8 mouse cellular contexts compared by ENCODE assay signal in the genomic region with DNA sequence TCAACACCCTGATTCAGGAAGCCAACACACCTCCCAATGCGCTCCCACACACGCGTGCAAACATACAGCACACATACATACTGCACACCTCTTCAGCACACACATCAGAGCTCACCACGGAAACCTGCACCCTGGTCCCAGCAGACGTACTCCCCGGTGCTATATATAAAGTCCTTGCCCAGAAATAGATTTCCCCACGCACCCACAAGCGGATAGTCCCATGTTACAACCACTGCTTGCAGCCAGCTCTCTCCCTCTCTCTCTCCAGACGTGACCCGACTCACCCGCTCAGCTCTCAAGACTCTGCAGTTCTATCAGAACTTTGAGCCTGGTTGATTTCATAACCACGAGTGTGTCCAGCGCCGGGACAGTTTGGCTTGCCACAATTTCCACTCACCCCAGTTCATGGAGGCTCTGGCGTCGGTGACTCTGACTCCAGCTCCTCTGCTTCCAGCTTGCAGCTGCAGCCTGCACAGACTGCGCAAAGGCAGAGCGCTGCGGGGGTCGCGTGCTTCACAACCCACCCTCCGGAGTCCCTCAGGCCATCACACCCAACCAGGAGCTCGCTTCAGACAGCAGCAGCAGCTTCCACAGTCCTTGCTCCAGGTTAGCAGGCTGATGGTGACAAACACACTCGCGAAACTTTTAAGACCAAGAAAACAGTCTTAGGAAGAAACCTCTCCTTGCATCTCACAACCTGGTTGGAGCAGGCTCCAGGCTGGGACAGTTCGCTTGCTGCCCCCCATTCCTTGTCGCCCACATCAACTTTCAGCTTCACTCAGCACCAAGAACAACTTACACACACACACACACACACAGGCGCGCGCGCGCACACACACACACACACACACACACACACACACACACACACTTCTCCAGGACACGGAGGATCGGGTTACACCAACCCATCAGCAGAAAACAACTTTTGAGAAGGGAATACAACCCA. TPM values are rescaled to one million over a fixed set of nuclear protein-coding genes. Genes with fewer than 3 reads are reported as not detected.
DNase-seq lines count a peak whose midpoint lies in the region; ATAC-seq lines count a peak whose summit lies in the region.

No protein-coding gene starts in this region.

- WGBS in hindbrain, embryonic 12.5 days = 5% methylated on average over 34 of the region's 34 CpGs
- 2% methylated on average over 34 of the region's 34 CpGs for WGBS in lung, embryonic 16.5 days

- H3K9me3 ChIP-seq in hindbrain, embryonic 12.5 days (replicated peaks) = no peaks in the 10 kb centered on the region
- no peaks in the 10 kb centered on the region for H3K9me3 ChIP-seq in lung, embryonic 16.5 days (ENCODE audit: control insufficient read depth, low read length)

- H3K27ac ChIP-seq in hindbrain, embryonic 12.5 days = peak overlapping the region; percentile 40; the same call in 1 of the 2 replicates
- peak overlapping the region; percentile 56 for H3K27ac ChIP-seq in lung, embryonic 16.5 days (ENCODE audit: low read length)

- H3K4me1 ChIP-seq in hindbrain, embryonic 12.5 days = peaks cover 7% of the 10 kb centered on the region; the same call in 1 of the 2 replicates
- peaks cover 18% of the 10 kb centered on the region for H3K4me1 ChIP-seq in lung, embryonic 16.5 days (replicated peaks; ENCODE audit: control insufficient read depth, insufficient read depth, low read length)

- peak; percentile 34 for DNase-seq in R1 (ENCODE audit: low read depth, low spot score)
- DNase-seq in cerebellum, postnatal 14 days = peak; percentile 43 to 50
- peak; percentile 46 to 57 for DNase-seq in frontal cortex, postnatal 36 days (ENCODE audit: low spot score in 2 of 2)
- DNase-seq in layer of hippocampus, postnatal 25 days (ENCODE audit: extremely low spot score in 1 of 2, low spot score in 1 of 2) = peak; percentile 15 to 23
- peak; percentile 44 for DNase-seq in ovary, postnatal 36 days (ENCODE audit: low spot score)
- no peak for DNase-seq in spleen, adult 12 weeks (ENCODE audit: low spot score)

- ATAC-seq in hindbrain, embryonic 12.5 days (ENCODE audit: low FRiP score) = peak; percentile 70
- ATAC-seq in lung, embryonic 16.5 days (ENCODE audit: low read depth) = peak; percentile 43; the same call in 1 of the 2 replicates

- H3K36me3 ChIP-seq in hindbrain, embryonic 12.5 days = no peaks in the 10 kb centered on the region
- no peaks in the 10 kb centered on the region for H3K36me3 ChIP-seq in lung, embryonic 16.5 days (ENCODE audit: control insufficient read depth, insufficient read depth, low read length)

- H3K4me3 ChIP-seq in hindbrain, embryonic 12.5 days = peak overlapping the region; percentile 63
- H3K4me3 ChIP-seq in lung, embryonic 16.5 days (ENCODE audit: low read length) = peak overlapping the region; percentile 84

- peak overlapping the region; percentile 75 for H3K4me2 ChIP-seq in hindbrain, embryonic 12.5 days (replicated peaks)
- H3K4me2 ChIP-seq in lung, embryonic 16.5 days (ENCODE audit: low read depth, low read length) = peak overlapping the region; percentile 51

- H3K27me3 ChIP-seq in hindbrain, embryonic 12.5 days = 0 out of 2 replicates have a peak, but pooled peaks cover 5% of the 10 kb centered on the region
- no peaks in the 10 kb centered on the region for H3K27me3 ChIP-seq in lung, embryonic 16.5 days (ENCODE audit: control insufficient read depth, insufficient read depth, low read depth, low read length)

- H3K9ac ChIP-seq in hindbrain, embryonic 12.5 days = peak overlapping the region; percentile 39
- H3K9ac ChIP-seq in lung, embryonic 16.5 days (ENCODE audit: low read length) = peak overlapping the region; percentile 92

RNA-seq across cellular contexts. Expression of a gene that starts 1.2 kb away (rescaled TPM):
- 25.3 and 27.6 TPM in 2 replicates for polyA plus RNA-seq in hindbrain, embryonic 12.5 days (2016; fragmentation: Nextera tagmentation; extraction: Ambion mirVana)
- total RNA-seq in layer of hippocampus, postnatal 25 days (2021) = 10 to 100 TPM in 1 of 2 experiments, 1 to 10 TPM in 1; 7.4 to 11.2 TPM
- polyA plus RNA-seq in lung, embryonic 16.5 days (2015; fragmentation: Nextera tagmentation; extraction: Ambion mirVana) = 93.7 and 101 TPM in 2 replicates
